Mouse (Mus musculus): ENCODE results near the gene Olfr61.
"Not testable (repeated sequence)": the region's sequence is repeated elsewhere in the genome, so short reads cannot be mapped to it uniquely, and the experiment has no call there.

The Olfr61 gene

GRCm38 (mm10) chr7:140628670-140629069, at the start of gene Olfr61:
TSS of gene Olfr61 (plus strand) at chr7:140628970.
- not testable (repeated sequence) for DNase-seq (ENCODE audit: low read depth, low spot score)

GRCm38 (mm10) chr7:140600969-140601368, 27.8 kb upstream of the Olfr61 start, which contains the start of gene Olfr46:
TSS of gene Olfr46 (plus strand) at chr7:140601269.
- DNase-seq (ENCODE audit: low read depth, low spot score) = not testable (repeated sequence)

- no peak for DNase-seq (ENCODE audit: low read depth, low spot score)
Measured at GRCm38 (mm10) chr7:140630559-140630958, 1.8 kb downstream of the Olfr61 start.

- no peak for DNase-seq (ENCODE audit: low read depth, low spot score)
Measured at GRCm38 (mm10) chr7:140646152-140646551, 17.4 kb downstream of the Olfr61 start, which contains the start of gene Olfr53. TSS of gene Olfr53 (plus strand) at chr7:140646452.

- DNase-seq (ENCODE audit: low read depth, low spot score) = no peak
Measured at GRCm38 (mm10) chr7:140659630-140660029, 30.9 kb downstream of the Olfr61 start, which contains the start of gene Olfr539. TSS of gene Olfr539 (plus strand) at chr7:140659930.

GRCm38 (mm10) chr7:140670693-140671092, 41.9 kb downstream of the Olfr61 start:
- not testable (repeated sequence) for DNase-seq (ENCODE audit: low read depth, low spot score)

- no peak for DNase-seq (ENCODE audit: low read depth, low spot score)
Measured at GRCm38 (mm10) chr7:140675863-140676262, 47.1 kb downstream of the Olfr61 start.

GRCm38 (mm10) chr7:140679591-140679990, 50.8 kb downstream of the Olfr61 start:
- not testable (repeated sequence) for DNase-seq (ENCODE audit: low read depth, low spot score)

- DNase-seq (ENCODE audit: low read depth, low spot score) = no peak
Measured at GRCm38 (mm10) chr7:140681651-140682050, 52.9 kb downstream of the Olfr61 start, which contains the start of gene Olfr45. TSS of gene Olfr45 (plus strand) at chr7:140681951.
